Mouse (Mus musculus) liver, adult 2 months (tissue): ENCODE measurements around the gene Epb41l1.

Source experiments
- CTCF ChIP-seq: fragments of 200-500 bp; IDR thresholded peaks from 2 replicates; pipeline ENCODE4 v1.5.1; 2011; ENCODE audit warnings: low read depth, low read length, control low read depth
- POLR2A ChIP-seq: fragments of 200-500 bp; IDR thresholded peaks from 2 replicates; pipeline ENCODE4 v1.6.1; 2011; ENCODE audit warnings: low read length, control low read depth; ENCODE audit not compliant: insufficient read depth; ENCODE audit errors: extremely low read depth

GRCm38 (mm10) chr2:156432874-156433868 lies 12.5 kb downstream of the Epb41l1 start:
- TF ChIP-seq CTCF (no peak), POLR2A (no peak)
